Mouse (Mus musculus) stomach, embryonic 15.5 days (tissue): ENCODE data around the gene Scn9a. TPM values are rescaled to one million over a fixed set of nuclear protein-coding genes. Genes with fewer than 3 reads are reported as not detected.
A peak's percentile ranks its signal among the peaks of the same experiment; 100 is the strongest.

Experiments used
- ATAC-seq: fragments of 200-750 bp; cut with Nextera tagmentation; 2 replicates; pipeline ENCODE4 v1.8.0; 2017; ENCODE audit warnings: low read depth, moderate number of reproducible peaks, moderate TSS enrichment; ENCODE audit not compliant: insufficient read depth, low FRiP score
- H3K27ac ChIP-seq: fragments of 300-500 bp; sonication (generic); 2 replicates; pipeline ENCODE4 v1.5.1; 2015; ENCODE audit warnings: mild to moderate bottlenecking, inconsistent platforms
- H3K27me3 ChIP-seq: fragments of 300-500 bp; sonication (generic); replicated peaks from 2 replicates; pipeline ENCODE4 v1.6.1; 2015; ENCODE audit warnings: inconsistent platforms
- H3K36me3 ChIP-seq: fragments of 300-500 bp; sonication (generic); 2 replicates; pipeline ENCODE4 v1.6.1; 2015; ENCODE audit warnings: inconsistent platforms
- H3K4me1 ChIP-seq: fragments of 300-500 bp; sonication (generic); 2 replicates; pipeline ENCODE4 v1.6.1; 2015; ENCODE audit warnings: inconsistent platforms
- H3K4me2 ChIP-seq: fragments of 300-500 bp; sonication (generic); 2 replicates; pipeline ENCODE4 v1.6.1; 2015; ENCODE audit warnings: mild to moderate bottlenecking, inconsistent platforms
- H3K4me3 ChIP-seq: fragments of 300-500 bp; sonication (generic); replicated peaks from 2 replicates; pipeline ENCODE4 v1.5.1; 2015; ENCODE audit warnings: inconsistent platforms
- H3K9ac ChIP-seq: fragments of 300-500 bp; sonication (generic); 2 replicates; pipeline ENCODE4 v1.6.1; 2015; ENCODE audit warnings: inconsistent platforms
- H3K9me3 ChIP-seq: fragments of 300-500 bp; sonication (generic); 2 replicates; pipeline ENCODE4 v1.6.1; 2016; ENCODE audit warnings: inconsistent platforms
- WGBS: fragments of 180-500 bp; shearing (Covaris S2); methylation state at CpG from one replicate; pipeline ENCODE4 v1.1.7; 2015; 5-methylcytosine and 5-hydroxymethylcytosine counted together
- polyA plus RNA-seq: library from polyadenylated mRNA; unstranded; fragments of >200 nt; fragmentation: Nextera tagmentation; extraction: Ambion mirVana; gene quantifications from 2 replicates; pipeline ENCODE4 v1.2.1, GENCODE M21; 2015

Gene Scn9a
- 1.0 and 1.1 TPM in 2 replicates for polyA plus RNA-seq

GRCm38 (mm10) chr2:66634580-66635359 is at the start of gene Scn9a:
TSS of gene Scn9a (minus strand) at chr2:66634962.
- peak within 1 kb of the TSS; percentile 18 for H3K4me3 ChIP-seq
- H3K27ac ChIP-seq, result no peak within 1 kb of the TSS
- no peaks in the 10 kb centered on the region for H3K9me3 ChIP-seq
- H3K27me3 ChIP-seq, result peaks cover 10% of the 10 kb centered on the region
- WGBS, result 2% methylated on average over 29 of the region's 29 CpGs
- ATAC-seq, result peak; percentile 58; the same call in 1 of the 2 replicates
- H3K4me1 ChIP-seq, result peaks cover 3% of the 10 kb centered on the region; the same call in 1 of the 2 replicates
- peak within 1 kb of the TSS; percentile 52 for H3K4me2 ChIP-seq
- H3K9ac ChIP-seq, result no peak within 1 kb of the TSS
- H3K36me3 ChIP-seq, result no peaks in the 10 kb centered on the region

GRCm38 (mm10) chr2:66661988-66662387 is 27.2 kb upstream of the Scn9a start:
- no peak overlapping the region for H3K4me2 ChIP-seq
- no peak for ATAC-seq
- no peak overlapping the region for H3K9ac ChIP-seq
- no peaks in the 10 kb centered on the region for H3K27me3 ChIP-seq
- no peak overlapping the region for H3K27ac ChIP-seq
- no peak overlapping the region for H3K4me3 ChIP-seq
- H3K36me3 ChIP-seq, result no peaks in the 10 kb centered on the region
- 58% methylated on average over 1 of the region's 1 CpGs for WGBS
- no peaks in the 10 kb centered on the region for H3K9me3 ChIP-seq
- H3K4me1 ChIP-seq, result no peaks in the 10 kb centered on the region

GRCm38 (mm10) chr2:66656430-66656829 is 21.7 kb upstream of the Scn9a start:
- Histone ChIP-seq H3K27ac (no peak overlapping the region), H3K4me3 (no peak overlapping the region), H3K4me2 (no peak overlapping the region), H3K9me3 (no peaks in the 10 kb centered on the region), H3K4me1 (no peaks in the 10 kb centered on the region), H3K27me3 (no peaks in the 10 kb centered on the region), H3K9ac (no peak overlapping the region), H3K36me3 (no peaks in the 10 kb centered on the region)
- 91% methylated on average over 3 of the region's 3 CpGs for WGBS
- no peak for ATAC-seq

GRCm38 (mm10) chr2:66655431-66655830 is 20.7 kb upstream of the Scn9a start:
- H3K9ac ChIP-seq, result no peak overlapping the region
- H3K27ac ChIP-seq, result no peak overlapping the region
- H3K36me3 ChIP-seq, result no peaks in the 10 kb centered on the region
- ATAC-seq, result peak; percentile 22
- H3K9me3 ChIP-seq, result no peaks in the 10 kb centered on the region
- no peak overlapping the region for H3K4me3 ChIP-seq
- H3K4me2 ChIP-seq, result no peak overlapping the region
- H3K4me1 ChIP-seq, result no peaks in the 10 kb centered on the region
- WGBS, result 44% methylated on average over 2 of the region's 2 CpGs
- no peaks in the 10 kb centered on the region for H3K27me3 ChIP-seq

- H3K27ac ChIP-seq, result no peak overlapping the region
- no peaks in the 10 kb centered on the region for H3K4me1 ChIP-seq
- H3K36me3 ChIP-seq, result no peaks in the 10 kb centered on the region
- ATAC-seq, result no peak
- 21% methylated on average over 5 of the region's 5 CpGs for WGBS
- H3K9me3 ChIP-seq, result no peaks in the 10 kb centered on the region
- no peaks in the 10 kb centered on the region for H3K27me3 ChIP-seq
- no peak overlapping the region for H3K9ac ChIP-seq
- no peak overlapping the region for H3K4me2 ChIP-seq
- H3K4me3 ChIP-seq, result no peak overlapping the region
These were observed 9.6 kb upstream of the Scn9a start for GRCm38 (mm10) chr2:66644384-66644783.

- Histone ChIP-seq H3K4me1 (peaks cover 3% of the 10 kb centered on the region; the same call in 1 of the 2 replicates), H3K36me3 (no peaks in the 10 kb centered on the region), H3K9ac (no peak overlapping the region), H3K27ac (no peak overlapping the region), H3K27me3 (peaks cover 10% of the 10 kb centered on the region), H3K4me3 (no peak overlapping the region), H3K4me2 (no peak overlapping the region), H3K9me3 (no peaks in the 10 kb centered on the region)
- WGBS, result 29% methylated on average over 5 of the region's 5 CpGs
- no peak for ATAC-seq
These were observed 2.0 kb downstream of the Scn9a start for GRCm38 (mm10) chr2:66632728-66633127.

- H3K4me3 ChIP-seq, result no peak overlapping the region
- no peaks in the 10 kb centered on the region for H3K36me3 ChIP-seq
- no peak for ATAC-seq
- no peaks in the 10 kb centered on the region for H3K4me1 ChIP-seq
- H3K9me3 ChIP-seq, result no peaks in the 10 kb centered on the region
- H3K27me3 ChIP-seq, result no peaks in the 10 kb centered on the region
- H3K27ac ChIP-seq, result no peak overlapping the region
- H3K4me2 ChIP-seq, result no peak overlapping the region
- no peak overlapping the region for H3K9ac ChIP-seq
- WGBS, result 67% methylated on average over 7 of the region's 7 CpGs
These were observed 23.7 kb downstream of the Scn9a start for GRCm38 (mm10) chr2:66611091-66611490.

GRCm38 (mm10) chr2:66597313-66597712 is 37.4 kb downstream of the Scn9a start:
- no peaks in the 10 kb centered on the region for H3K4me1 ChIP-seq
- H3K27ac ChIP-seq, result no peak overlapping the region
- no peaks in the 10 kb centered on the region for H3K9me3 ChIP-seq
- H3K36me3 ChIP-seq, result no peaks in the 10 kb centered on the region
- H3K4me3 ChIP-seq, result no peak overlapping the region
- no peaks in the 10 kb centered on the region for H3K27me3 ChIP-seq
- H3K9ac ChIP-seq, result no peak overlapping the region
- ATAC-seq, result no peak
- 50% methylated on average over 6 of the region's 6 CpGs for WGBS
- H3K4me2 ChIP-seq, result no peak overlapping the region

GRCm38 (mm10) chr2:66596145-66596544 is 38.6 kb downstream of the Scn9a start:
- Histone ChIP-seq H3K4me1 (no peaks in the 10 kb centered on the region), H3K9me3 (no peaks in the 10 kb centered on the region), H3K27me3 (no peaks in the 10 kb centered on the region), H3K27ac (no peak overlapping the region), H3K4me2 (no peak overlapping the region), H3K36me3 (no peaks in the 10 kb centered on the region), H3K4me3 (no peak overlapping the region), H3K9ac (no peak overlapping the region)
- WGBS, result 36% methylated on average over 5 of the region's 5 CpGs
- no peak for ATAC-seq

- Histone ChIP-seq H3K4me3 (no peak overlapping the region), H3K36me3 (no peaks in the 10 kb centered on the region), H3K9me3 (no peaks in the 10 kb centered on the region), H3K27ac (no peak overlapping the region), H3K4me2 (no peak overlapping the region), H3K9ac (no peak overlapping the region), H3K4me1 (no peaks in the 10 kb centered on the region), H3K27me3 (no peaks in the 10 kb centered on the region)
- WGBS, result 71% methylated on average over 3 of the region's 3 CpGs
- no peak for ATAC-seq
These were observed 44.6 kb downstream of the Scn9a start for GRCm38 (mm10) chr2:66590151-66590550.

GRCm38 (mm10) chr2:66580026-66580808 is 54.5 kb downstream of the Scn9a start:
- Histone ChIP-seq H3K27me3 (no peaks in the 10 kb centered on the region), H3K27ac (no peak overlapping the region), H3K36me3 (no peaks in the 10 kb centered on the region), H3K4me1 (no peaks in the 10 kb centered on the region), H3K4me3 (no peak overlapping the region), H3K9me3 (no peaks in the 10 kb centered on the region), H3K4me2 (no peak overlapping the region), H3K9ac (no peak overlapping the region)
- 64% methylated on average over 5 of the region's 5 CpGs for WGBS
- no peak for ATAC-seq

GRCm38 (mm10) chr2:66548254-66548653 is 86.5 kb downstream of the Scn9a start:
- ATAC-seq, result no peak
- WGBS, result 78% methylated on average over 3 of the region's 3 CpGs

More at GRCm38 (mm10) chr2:66548254-66548653, 86.5 kb downstream of the Scn9a start:
- Histone ChIP-seq H3K4me3 (no peak overlapping the region), H3K27me3 (no peaks in the 10 kb centered on the region), H3K36me3 (no peaks in the 10 kb centered on the region), H3K9ac (no peak overlapping the region), H3K27ac (no peak overlapping the region), H3K4me2 (no peak overlapping the region), H3K9me3 (no peaks in the 10 kb centered on the region), H3K4me1 (no peaks in the 10 kb centered on the region)
